Mouse (Mus musculus) brain, embryonic 14.5 days (tissue): ENCODE measurements around the gene C1ql4. TPM values are rescaled to one million over a fixed set of nuclear protein-coding genes. Genes with fewer than 3 reads are reported as not detected.
"Not testable (repeated sequence)": the region's sequence is repeated elsewhere in the genome, so short reads cannot be mapped to it uniquely, and the experiment has no call there.

Experiments
- DNase-seq: peaks from one replicate; pipeline ENCODE4 v3.0.0-alpha.2; 2011; ENCODE audit warnings: low read depth
- CTCF ChIP-seq: fragments of 200-500 bp; IDR thresholded peaks from 2 replicates; pipeline ENCODE4 v1.5.1; 2012; ENCODE audit warnings: inconsistent platforms, mild to moderate bottlenecking, moderate library complexity, borderline replicate concordance; ENCODE audit not compliant: insufficient read depth, insufficient read length; ENCODE audit errors: extremely low read depth
- POLR2A ChIP-seq: fragments of 200-500 bp; IDR thresholded peaks from 2 replicates; pipeline ENCODE4 v1.6.1; 2012; ENCODE audit warnings: mild to moderate bottlenecking, inconsistent platforms, borderline replicate concordance; ENCODE audit not compliant: poor library complexity, insufficient read depth, insufficient read length, severe bottlenecking; ENCODE audit errors: extremely low read depth
- polyA plus RNA-seq: library from polyadenylated mRNA; depleted of rRNA; stranded (reverse); fragments of >200 nt; gene quantifications from 2 replicates; pipeline ENCODE4 v1.2.3, GENCODE M21; 2012

The C1ql4 gene
- polyA plus RNA-seq, 1 experiment, result 15.6 TPM

GRCm38 (mm10) chr15:99065557-99066165, 22.0 kb downstream of the C1ql4 start:
- TF ChIP-seq CTCF, result no peak
- TF ChIP-seq POLR2A, result no peak

GRCm38 (mm10) chr15:99056332-99056731, 31.3 kb downstream of the C1ql4 start:
- TF ChIP-seq POLR2A (no peak), CTCF (peak; percentile 82)
- no peak for DNase-seq

More at GRCm38 (mm10) chr15:99065557-99066165, 22.0 kb downstream of the C1ql4 start:
- no peak for DNase-seq

DNA sequence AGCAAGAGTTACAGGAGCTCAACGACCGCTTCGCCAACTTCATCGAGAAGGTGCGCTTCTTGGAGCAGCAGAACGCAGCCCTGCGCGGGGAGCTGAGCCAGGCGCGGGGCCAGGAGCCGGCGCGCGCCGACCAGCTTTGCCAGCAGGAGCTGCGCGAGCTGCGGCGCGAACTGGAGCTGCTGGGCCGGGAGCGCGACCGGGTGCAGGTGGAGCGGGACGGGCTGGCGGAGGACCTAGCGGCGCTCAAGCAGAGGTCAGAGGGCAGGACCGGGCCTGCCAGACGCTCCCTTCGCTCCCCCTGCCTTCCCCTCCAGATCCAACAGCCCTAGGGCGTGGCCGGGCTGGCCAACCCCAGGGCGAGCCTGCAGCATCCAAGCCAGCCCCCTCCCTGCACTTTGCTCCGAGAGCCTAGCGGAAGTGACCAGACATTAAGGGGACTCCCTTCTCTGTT, 32.1 kb downstream of the C1ql4 start:
- TF ChIP-seq POLR2A, result no peak
- TF ChIP-seq CTCF, result no peak
- DNase-seq, result peak; percentile 71

DNA sequence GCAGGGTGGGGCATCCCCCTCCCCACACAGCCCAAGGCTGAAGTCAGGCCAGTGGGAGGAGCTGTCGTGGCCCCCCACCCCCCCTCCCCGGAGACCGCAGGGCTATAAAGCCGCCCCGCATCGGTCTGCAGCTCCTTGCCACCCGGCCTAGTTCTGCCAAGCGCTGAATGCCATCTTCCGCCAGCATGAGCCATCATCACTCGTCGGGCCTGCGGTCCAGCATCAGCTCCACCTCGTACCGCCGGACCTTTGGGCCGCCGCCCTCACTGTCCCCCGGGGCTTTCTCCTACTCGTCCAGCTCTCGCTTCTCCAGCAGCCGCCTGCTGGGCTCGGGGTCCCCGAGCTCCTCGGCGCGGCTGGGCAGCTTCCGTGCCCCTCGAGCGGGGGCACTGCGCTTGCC, 32.6 kb downstream of the C1ql4 start, which contains the start of gene Prph:
Gene Prph (plus strand): TSS at position 135 of the 400 bp plus-strand sequence.
- no peak for DNase-seq
- TF ChIP-seq CTCF, result no peak
- TF ChIP-seq POLR2A, result no peak

DNA sequence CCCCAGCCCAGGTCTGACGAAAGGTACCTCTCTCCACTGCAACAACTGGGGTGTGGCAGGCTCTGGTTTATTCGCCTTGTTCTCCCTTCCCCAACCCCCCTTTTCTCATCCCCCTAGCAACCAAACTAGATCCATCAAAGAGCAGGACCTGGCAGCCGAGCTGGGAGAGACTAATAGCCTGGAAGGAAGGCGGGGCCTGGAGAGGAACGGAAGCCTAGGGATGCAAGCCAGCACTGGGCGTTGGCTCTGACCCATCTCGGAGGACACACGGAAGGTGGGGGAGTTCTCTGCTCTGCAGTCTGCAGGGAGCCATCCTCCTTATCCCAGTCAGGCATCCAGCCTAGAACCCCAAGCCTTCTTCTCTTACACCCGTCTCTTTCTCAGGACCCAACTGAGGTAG, 34.2 kb downstream of the C1ql4 start:
- TF ChIP-seq POLR2A (no peak), CTCF (no peak)
- DNase-seq, result peak; percentile 78

GRCm38 (mm10) chr15:99049473-99050253, 38.0 kb downstream of the C1ql4 start:
- TF ChIP-seq POLR2A (no peak), CTCF (peak; percentile 82)
- DNase-seq, result peak; percentile 85

- not testable (repeated sequence) for DNase-seq
Observed at GRCm38 (mm10) chr15:99045734-99046133, 41.9 kb downstream of the C1ql4 start.

DNA sequence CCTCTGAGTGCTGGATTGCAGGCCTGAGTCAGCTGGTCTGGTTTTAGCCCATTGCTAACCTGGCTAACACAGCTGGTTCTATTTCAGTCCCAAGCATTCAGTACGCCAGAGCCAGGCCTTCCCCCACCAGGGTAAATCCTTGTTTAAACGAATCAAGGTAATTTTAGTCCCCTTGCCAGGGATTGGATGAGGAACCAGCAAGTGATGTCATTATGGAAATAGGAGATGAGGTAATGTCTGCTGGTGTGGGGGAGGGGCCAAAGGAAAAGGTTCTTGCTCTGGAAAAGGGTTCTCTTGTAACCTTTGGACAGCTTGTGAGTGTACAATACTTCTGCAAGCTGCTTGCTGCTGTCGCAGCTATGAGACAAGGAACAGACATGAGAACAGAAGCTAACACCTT, 42.8 kb downstream of the C1ql4 start:
- TF ChIP-seq POLR2A (no peak), CTCF (no peak)
- peak; percentile 71 for DNase-seq

DNA sequence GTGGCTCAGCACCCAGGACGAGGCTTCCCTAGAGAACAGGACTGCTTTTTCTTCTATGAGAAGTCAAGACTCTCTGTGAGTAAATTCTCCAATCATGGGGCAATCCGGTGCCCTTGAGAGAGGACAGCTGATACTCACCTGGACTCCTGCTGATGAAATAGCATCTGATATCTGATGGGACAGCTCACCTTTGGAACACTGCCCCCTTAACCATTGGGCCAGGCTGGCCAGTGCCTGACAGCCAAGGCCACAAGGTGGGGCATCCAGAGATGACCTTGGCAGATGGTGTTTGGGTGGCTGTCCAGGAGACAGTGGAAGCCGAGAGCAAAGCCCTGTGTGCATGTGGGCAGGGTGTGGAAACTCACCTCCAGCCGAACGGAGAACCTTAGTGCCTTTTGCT, 45.3 kb downstream of the C1ql4 start:
- TF ChIP-seq CTCF (no peak), POLR2A (no peak)
- no peak for DNase-seq

DNA sequence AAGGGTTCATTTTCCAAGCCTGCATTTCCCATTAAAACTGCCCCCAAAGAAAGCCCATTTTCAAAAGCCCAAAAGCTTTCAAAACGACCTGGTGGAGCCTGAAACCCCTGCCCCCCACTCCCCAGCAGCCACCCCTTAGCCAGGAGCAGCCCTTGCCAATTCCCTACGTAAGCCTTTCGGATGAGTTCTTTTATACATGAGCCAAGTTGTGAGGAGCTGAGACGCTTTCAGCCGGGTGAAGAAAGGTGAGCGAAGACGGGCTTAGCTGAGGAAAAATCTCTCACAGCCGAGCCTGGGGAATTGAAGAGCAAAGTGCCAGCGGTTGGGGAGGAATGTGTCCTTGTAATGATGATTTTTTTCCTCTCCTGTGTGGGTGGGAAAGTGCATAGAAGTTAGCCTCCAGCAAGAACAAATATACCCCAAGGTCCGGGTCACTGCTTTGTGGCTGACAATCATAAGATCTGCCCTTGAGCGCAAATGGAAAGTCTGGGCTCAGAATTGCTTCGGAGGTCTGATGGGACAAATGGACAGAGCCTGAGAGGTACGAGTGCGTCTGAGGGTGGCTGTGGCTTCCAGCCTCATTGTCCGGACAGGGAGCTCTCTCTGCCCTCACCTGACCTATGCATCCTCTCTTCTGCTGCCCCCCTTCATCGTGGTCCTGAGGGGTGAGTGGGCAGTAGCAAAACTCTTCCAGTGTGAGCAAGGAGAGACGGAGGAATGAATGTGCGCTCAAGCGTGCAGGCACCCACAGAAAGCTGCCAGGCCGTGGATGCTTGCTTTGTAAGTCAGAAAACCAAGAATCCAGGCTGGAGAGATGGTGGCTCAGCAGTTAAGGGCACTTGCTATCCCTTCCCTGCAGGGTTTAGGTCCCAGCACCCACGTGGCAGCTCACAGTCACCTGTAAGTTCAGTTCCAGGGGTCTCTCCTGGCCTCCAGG, 46.4 kb downstream of the C1ql4 start:
- TF ChIP-seq POLR2A, result no peak
- no peak for TF ChIP-seq CTCF
- peak; percentile 85 for DNase-seq
